Mouse (Mus musculus): ENCODE data around the gene Ahsg.

DNA sequence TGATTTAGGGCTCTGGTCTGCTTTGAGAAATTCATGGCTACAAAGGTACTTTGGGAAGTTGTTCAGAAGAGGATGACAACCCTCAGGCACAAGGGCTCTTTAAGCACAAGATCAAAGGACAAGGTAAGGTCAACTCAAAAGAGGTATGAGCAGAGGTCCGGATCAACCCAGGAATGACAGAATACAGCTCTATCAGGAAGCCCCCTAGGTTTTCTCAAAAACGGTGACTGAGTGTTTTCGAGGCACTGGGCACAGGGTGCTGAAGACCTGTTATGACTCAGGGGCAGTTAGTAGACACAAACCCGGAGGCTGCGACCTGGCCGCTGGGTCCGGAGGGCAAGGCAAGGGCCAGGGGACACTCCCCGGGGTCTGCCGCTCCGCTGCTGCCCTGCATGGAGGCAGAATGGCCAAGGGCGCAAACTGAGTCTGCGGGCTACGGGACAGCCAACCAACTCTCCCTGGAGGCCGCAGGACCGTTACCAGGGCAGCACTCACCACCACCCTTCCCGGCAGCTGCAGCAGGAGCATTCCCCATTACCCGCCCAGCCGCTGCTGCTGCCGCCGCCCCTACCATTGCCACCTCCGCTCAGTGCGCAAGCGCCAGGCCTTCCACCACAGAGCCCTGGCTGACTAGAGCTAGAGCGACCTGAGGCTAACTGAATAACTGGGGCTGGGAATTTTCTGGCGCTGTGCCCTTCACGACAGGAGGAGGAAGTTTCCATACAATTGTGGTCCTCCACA, 46.8 kb upstream of the Ahsg start:
- TF ChIP-seq CTCF (IDR thresholded peaks at IDR 0.05; ENCODE audit: extremely low read depth, insufficient read depth, insufficient read length, insufficient replicate concordance) (no peak), POLR2A (IDR thresholded peaks at IDR 0.05; ENCODE audit: low read depth, low read length) (no peak)
